Mouse (Mus musculus): ENCODE measurements at regions not wholly inside any gene's neighbourhood (a gene's known extent, or its start where the extent isn't known, plus 50 kb on each side); places are given as distances from the start of the nearest gene placed in this dataset.

- peak; percentile 4; the same call in 1 of the 2 replicates for TF ChIP-seq POLR2A (IDR thresholded peaks at IDR 0.05; ENCODE audit: low read depth, low read length)
- TF ChIP-seq CTCF (IDR thresholded peaks at IDR 0.05; ENCODE audit: borderline replicate concordance, insufficient read depth, low read length): no peak
Observed at GRCm38 (mm10) chr13:60047791-60048730, 129.1 kb downstream of the Gas1 start.
